Mouse (Mus musculus): ENCODE results near the gene Cntrl. TPM values are rescaled to one million over a fixed set of nuclear protein-coding genes. Genes with fewer than 3 reads are reported as not detected.

Gene Cntrl
- polyA plus RNA-seq (2015; fragmentation: Nextera tagmentation; extraction: Ambion mirVana): 20.9 and 22.1 TPM in 2 replicates

- peak within 1 kb of the TSS; percentile 56 for H3K9ac ChIP-seq
- H3K27me3 ChIP-seq (replicated peaks): no peaks in the 10 kb centered on the region
- peak; percentile 98 for ATAC-seq (ENCODE audit: insufficient read depth, low FRiP score, low read depth)
- H3K9me3 ChIP-seq: no peaks in the 10 kb centered on the region
- no peaks in the 10 kb centered on the region for H3K36me3 ChIP-seq
- no peaks in the 10 kb centered on the region for H3K4me1 ChIP-seq
- under 1% methylated on average over 62 of the region's 62 CpGs for WGBS
- H3K4me2 ChIP-seq: peak within 1 kb of the TSS; percentile 75
- H3K4me3 ChIP-seq (replicated peaks): peak within 1 kb of the TSS; percentile 90
- H3K27ac ChIP-seq: peak within 1 kb of the TSS; percentile 89
These were observed at the start of gene Cntrl for GRCm38 (mm10) chr2:35109141-35109923. Cntrl (plus strand) TSS chr2:35109492.

- no peak for ATAC-seq (ENCODE audit: insufficient read depth, low FRiP score, low read depth)
- Histone ChIP-seq H3K36me3 (no peaks in the 10 kb centered on the region), H3K27ac (no peak overlapping the region), H3K27me3 (replicated peaks) (no peaks in the 10 kb centered on the region), H3K4me3 (replicated peaks) (no peak overlapping the region), H3K9me3 (no peaks in the 10 kb centered on the region), H3K4me2 (no peak overlapping the region), H3K9ac (no peak overlapping the region), H3K4me1 (no peaks in the 10 kb centered on the region)
- WGBS: 78% methylated on average over 5 of the region's 5 CpGs
These were observed 49.0 kb upstream of the Cntrl start for GRCm38 (mm10) chr2:35060256-35060655.

- Histone ChIP-seq H3K27me3 (replicated peaks) (no peaks in the 10 kb centered on the region), H3K4me1 (no peaks in the 10 kb centered on the region), H3K9me3 (no peaks in the 10 kb centered on the region), H3K27ac (no peak overlapping the region), H3K4me3 (replicated peaks) (no peak overlapping the region), H3K4me2 (no peak overlapping the region), H3K9ac (no peak overlapping the region), H3K36me3 (no peaks in the 10 kb centered on the region)
- WGBS: 49% methylated on average over 6 of the region's 6 CpGs
- no peak for ATAC-seq (ENCODE audit: insufficient read depth, low FRiP score, low read depth)
These were observed 48.4 kb upstream of the Cntrl start for GRCm38 (mm10) chr2:35060897-35061296.

GRCm38 (mm10) chr2:35061338-35061737, 48.0 kb upstream of the Cntrl start, which contains the start of gene Hc:
Hc (minus strand) TSS chr2:35061438.
- Histone ChIP-seq H3K9ac (no peak within 1 kb of the TSS), H3K27me3 (replicated peaks) (no peaks in the 10 kb centered on the region), H3K27ac (no peak within 1 kb of the TSS), H3K36me3 (no peaks in the 10 kb centered on the region), H3K9me3 (no peaks in the 10 kb centered on the region), H3K4me3 (replicated peaks) (no peak within 1 kb of the TSS), H3K4me1 (no peaks in the 10 kb centered on the region), H3K4me2 (no peak within 1 kb of the TSS)
- no peak for ATAC-seq (ENCODE audit: insufficient read depth, low FRiP score, low read depth)
- 70% methylated on average over 5 of the region's 5 CpGs for WGBS

- H3K9ac ChIP-seq: no peak overlapping the region
- 76% methylated on average over 6 of the region's 6 CpGs for WGBS
- no peaks in the 10 kb centered on the region for H3K9me3 ChIP-seq
- no peaks in the 10 kb centered on the region for H3K36me3 ChIP-seq
- H3K27ac ChIP-seq: no peak overlapping the region
- no peak overlapping the region for H3K4me2 ChIP-seq
- H3K4me3 ChIP-seq (replicated peaks): no peak overlapping the region
- H3K27me3 ChIP-seq (replicated peaks): no peaks in the 10 kb centered on the region
- ATAC-seq (ENCODE audit: insufficient read depth, low FRiP score, low read depth): no peak
- H3K4me1 ChIP-seq: no peaks in the 10 kb centered on the region
These were observed 45.8 kb upstream of the Cntrl start for GRCm38 (mm10) chr2:35063333-35064030.

GRCm38 (mm10) chr2:35066525-35067082, 42.7 kb upstream of the Cntrl start:
- no peaks in the 10 kb centered on the region for H3K27me3 ChIP-seq (replicated peaks)
- H3K4me3 ChIP-seq (replicated peaks): no peak overlapping the region
- no peaks in the 10 kb centered on the region for H3K36me3 ChIP-seq
- H3K4me2 ChIP-seq: no peak overlapping the region
- no peak overlapping the region for H3K9ac ChIP-seq
- H3K9me3 ChIP-seq: no peaks in the 10 kb centered on the region
- H3K4me1 ChIP-seq: no peaks in the 10 kb centered on the region
- no peak for ATAC-seq (ENCODE audit: insufficient read depth, low FRiP score, low read depth)
- no peak overlapping the region for H3K27ac ChIP-seq
- WGBS: 88% methylated on average over 13 of the region's 13 CpGs

- WGBS: 85% methylated on average over 11 of the region's 11 CpGs
- no peak overlapping the region for H3K9ac ChIP-seq
- no peaks in the 10 kb centered on the region for H3K4me1 ChIP-seq
- H3K36me3 ChIP-seq: no peaks in the 10 kb centered on the region
- no peaks in the 10 kb centered on the region for H3K27me3 ChIP-seq (replicated peaks)
- H3K27ac ChIP-seq: no peak overlapping the region
- no peak overlapping the region for H3K4me3 ChIP-seq (replicated peaks)
- no peak overlapping the region for H3K4me2 ChIP-seq
- H3K9me3 ChIP-seq: no peaks in the 10 kb centered on the region
- no peak for ATAC-seq (ENCODE audit: insufficient read depth, low FRiP score, low read depth)
These were observed 42.2 kb upstream of the Cntrl start for GRCm38 (mm10) chr2:35067117-35067516.

GRCm38 (mm10) chr2:35069124-35069523, 40.2 kb upstream of the Cntrl start:
- no peaks in the 10 kb centered on the region for H3K27me3 ChIP-seq (replicated peaks)
- no peak overlapping the region for H3K27ac ChIP-seq
- H3K36me3 ChIP-seq: no peaks in the 10 kb centered on the region
- H3K4me1 ChIP-seq: no peaks in the 10 kb centered on the region
- H3K9ac ChIP-seq: no peak overlapping the region
- H3K9me3 ChIP-seq: no peaks in the 10 kb centered on the region
- no peak overlapping the region for H3K4me2 ChIP-seq
- no peak for ATAC-seq (ENCODE audit: insufficient read depth, low FRiP score, low read depth)
- WGBS: 86% methylated on average over 1 of the region's 1 CpGs
- H3K4me3 ChIP-seq (replicated peaks): no peak overlapping the region

GRCm38 (mm10) chr2:35070275-35070674, 39.0 kb upstream of the Cntrl start:
- no peak overlapping the region for H3K27ac ChIP-seq
- no peak for ATAC-seq (ENCODE audit: insufficient read depth, low FRiP score, low read depth)
- no peak overlapping the region for H3K4me2 ChIP-seq
- H3K4me3 ChIP-seq (replicated peaks): no peak overlapping the region
- whole genome bisulfite sequencing: 83% methylated on average over 4 of the region's 4 CpGs
- H3K9ac ChIP-seq: no peak overlapping the region
- H3K36me3 ChIP-seq: no peaks in the 10 kb centered on the region
- H3K9me3 ChIP-seq: no peaks in the 10 kb centered on the region
- no peaks in the 10 kb centered on the region for H3K27me3 ChIP-seq (replicated peaks)
- H3K4me1 ChIP-seq: no peaks in the 10 kb centered on the region

- no peak overlapping the region for H3K27ac ChIP-seq
- 59% methylated on average over 2 of the region's 2 CpGs for WGBS
These were observed 36.7 kb upstream of the Cntrl start for GRCm38 (mm10) chr2:35072547-35072946.

GRCm38 (mm10) chr2:35074328-35074727, 35.0 kb upstream of the Cntrl start:
- Histone ChIP-seq H3K4me2 (no peak overlapping the region), H3K27ac (no peak overlapping the region), H3K36me3 (no peaks in the 10 kb centered on the region), H3K27me3 (replicated peaks) (no peaks in the 10 kb centered on the region), H3K9ac (no peak overlapping the region), H3K4me1 (no peaks in the 10 kb centered on the region), H3K9me3 (no peaks in the 10 kb centered on the region), H3K4me3 (replicated peaks) (no peak overlapping the region)
- 79% methylated on average over 3 of the region's 3 CpGs for whole genome bisulfite sequencing
- ATAC-seq (ENCODE audit: insufficient read depth, low FRiP score, low read depth): no peak

More at GRCm38 (mm10) chr2:35072547-35072946, 36.7 kb upstream of the Cntrl start:
- no peak overlapping the region for H3K4me3 ChIP-seq (replicated peaks)
- H3K36me3 ChIP-seq: no peaks in the 10 kb centered on the region
- no peaks in the 10 kb centered on the region for H3K9me3 ChIP-seq
- H3K4me2 ChIP-seq: no peak overlapping the region
- ATAC-seq (ENCODE audit: insufficient read depth, low FRiP score, low read depth): no peak
- no peaks in the 10 kb centered on the region for H3K4me1 ChIP-seq
- no peak overlapping the region for H3K9ac ChIP-seq
- H3K27me3 ChIP-seq (replicated peaks): no peaks in the 10 kb centered on the region

- ATAC-seq (ENCODE audit: insufficient read depth, low FRiP score, low read depth): no peak
- H3K4me3 ChIP-seq (replicated peaks): no peak overlapping the region
- no peaks in the 10 kb centered on the region for H3K27me3 ChIP-seq (replicated peaks)
- H3K4me2 ChIP-seq: no peak overlapping the region
- H3K27ac ChIP-seq: no peak overlapping the region
- H3K9me3 ChIP-seq: no peaks in the 10 kb centered on the region
- no peak overlapping the region for H3K9ac ChIP-seq
- no peaks in the 10 kb centered on the region for H3K36me3 ChIP-seq
- no peaks in the 10 kb centered on the region for H3K4me1 ChIP-seq
- 58% methylated on average over 6 of the region's 6 CpGs for WGBS
These were observed 30.1 kb upstream of the Cntrl start for GRCm38 (mm10) chr2:35079166-35079565.

All from stomach, embryonic 15.5 days (tissue).